Mouse (Mus musculus) left cerebral cortex, adult 9 months (tissue): ENCODE data around the gene Ankzf1.
A peak's percentile ranks its signal among the peaks of the same experiment; 100 is the strongest.

Experiments
- DNase-seq, 2 experiments: peaks; one replicate each; pipeline ENCODE4 v3.0.0; 2022; ENCODE audit warnings: low spot score in 2 of 2

Ankzf1 gene

GRCm38 (mm10) chr1:75191622-75192402 is at the start of gene Ankzf1, which contains the start of gene Atg9a:
Gene Ankzf1 (plus strand): TSS chr1:75192151.
Gene Atg9a (minus strand): TSS chr1:75192196.
- DNase-seq: peak; percentile 98

- peak; percentile 87 to 95 for DNase-seq
These were observed 49.4 kb upstream of the Ankzf1 start, which contains the start of the genes Cnppd1 and Retreg2 for GRCm38 (mm10) chr1:75142301-75143261. Gene Cnppd1 (minus strand): TSS chr1:75142711. Gene Retreg2 (plus strand): TSS chr1:75142778.

- no peak for DNase-seq
These were observed 46.4 kb upstream of the Ankzf1 start for GRCm38 (mm10) chr1:75145589-75145988.

GRCm38 (mm10) chr1:75147411-75148135 is 44.4 kb upstream of the Ankzf1 start:
- DNase-seq: no peak

GRCm38 (mm10) chr1:75148727-75149126 is 43.2 kb upstream of the Ankzf1 start:
- no peak for DNase-seq

- no peak for DNase-seq
These were observed 36.1 kb upstream of the Ankzf1 start for GRCm38 (mm10) chr1:75155837-75156236.

GRCm38 (mm10) chr1:75158990-75159389 is 33.0 kb upstream of the Ankzf1 start:
- DNase-seq: no peak

- no peak for DNase-seq
These were observed 32.3 kb upstream of the Ankzf1 start for GRCm38 (mm10) chr1:75159540-75160255.

GRCm38 (mm10) chr1:75160256-75160617 is 31.7 kb upstream of the Ankzf1 start:
- DNase-seq: no peak

GRCm38 (mm10) chr1:75168093-75168471 is 23.9 kb upstream of the Ankzf1 start:
- DNase-seq: no peak

- peak; percentile 81 to 95 for DNase-seq
These were observed 23.2 kb upstream of the Ankzf1 start, which contains the start of gene Zfand2b for GRCm38 (mm10) chr1:75168472-75169464. Gene Zfand2b (plus strand): TSS chr1:75168646.

GRCm38 (mm10) chr1:75179334-75180104 is 12.4 kb upstream of the Ankzf1 start:
- DNase-seq: peak in 1 of 2 experiments; percentile 42

- peak; percentile 89 to 95 for DNase-seq
These were observed 11.8 kb upstream of the Ankzf1 start, which contains the start of gene Abcb6 for GRCm38 (mm10) chr1:75180105-75180590. Gene Abcb6 (minus strand): TSS chr1:75180392.

- no peak for DNase-seq
These were observed 11.2 kb upstream of the Ankzf1 start for GRCm38 (mm10) chr1:75180741-75181140.

GRCm38 (mm10) chr1:75181377-75181870 is 10.5 kb upstream of the Ankzf1 start:
- DNase-seq: no peak

GRCm38 (mm10) chr1:75182160-75182559 is 9.8 kb upstream of the Ankzf1 start:
- no peak for DNase-seq

GRCm38 (mm10) chr1:75185495-75185894 is 6.5 kb upstream of the Ankzf1 start:
- DNase-seq: no peak

GRCm38 (mm10) chr1:75187126-75187525 is 4.8 kb upstream of the Ankzf1 start:
- no peak for DNase-seq
